Mouse (Mus musculus) cerebellum, adult 9-10 months (tissue): ENCODE results near the gene 4930568D16Rik.

ENCODE experiments used
- DNase-seq: peaks from one replicate; pipeline ENCODE4 v3.0.0; 2022

4930568D16Rik gene

DNA sequence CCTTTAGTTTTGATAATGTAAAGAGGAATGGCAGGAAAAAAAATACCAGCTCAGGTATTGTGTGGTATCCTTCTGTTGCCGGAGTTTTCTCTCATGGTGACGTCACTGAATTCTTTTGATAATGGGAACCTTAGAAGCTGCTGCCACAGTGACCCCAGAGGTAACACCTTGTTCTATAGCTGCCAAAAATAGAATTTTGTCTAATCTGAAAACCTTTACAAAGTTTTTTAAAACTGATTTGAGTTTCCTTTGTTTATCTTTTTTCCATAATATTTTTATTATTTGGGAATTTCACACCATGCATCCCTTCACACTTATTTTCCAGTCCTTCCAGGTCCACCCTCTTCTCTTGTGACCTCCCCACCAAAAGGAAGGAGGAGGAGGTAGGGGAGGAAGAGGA, at the start of gene 4930568D16Rik:
Gene 4930568D16Rik, minus strand, starts transcription at position 101 of the 400 bp plus-strand sequence.
- no peak for DNase-seq

DNA sequence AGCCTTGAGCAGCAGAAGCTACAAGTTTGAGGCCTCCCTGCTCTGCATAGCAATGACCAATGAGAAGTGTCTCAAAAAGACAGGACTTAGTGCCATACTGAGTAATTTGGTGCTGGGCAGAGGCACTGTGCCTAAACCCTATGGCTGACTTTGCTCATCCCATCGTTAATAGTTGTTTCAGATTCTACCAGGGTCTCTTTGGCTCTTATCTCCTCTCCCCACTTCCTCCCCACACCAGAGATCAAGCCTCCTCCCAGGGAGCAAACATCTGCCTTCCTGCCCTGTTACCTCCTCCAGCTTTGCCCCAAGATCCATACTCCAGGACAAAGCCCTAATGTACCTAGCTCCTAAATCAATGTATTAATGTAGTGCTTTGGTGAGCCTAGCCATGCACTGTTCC, 49.7 kb upstream of the 4930568D16Rik start:
- no peak for DNase-seq

GRCm38 (mm10) chr2:35416473-35416872, 48.9 kb upstream of the 4930568D16Rik start:
- no peak for DNase-seq

DNA sequence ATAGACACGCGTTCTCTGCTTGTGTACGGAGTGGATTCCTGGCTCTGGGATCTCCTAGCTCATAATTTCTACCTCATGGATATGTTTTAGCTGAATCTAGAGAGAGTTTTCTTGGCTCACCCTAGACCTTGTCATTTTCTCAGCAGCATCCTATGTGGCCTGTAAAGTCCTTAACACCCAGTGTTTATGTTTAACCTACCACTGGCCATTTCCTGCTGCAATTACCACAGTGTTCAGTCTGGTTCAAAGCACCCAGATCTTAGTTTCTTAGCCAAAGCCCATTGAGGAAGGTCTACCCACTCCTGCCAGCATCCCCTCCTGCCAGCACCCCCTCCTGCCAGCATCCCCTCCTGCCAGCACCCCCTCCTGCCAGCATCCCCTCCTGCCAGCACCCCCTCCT, 45.3 kb upstream of the 4930568D16Rik start:
- DNase-seq, result no peak

DNA sequence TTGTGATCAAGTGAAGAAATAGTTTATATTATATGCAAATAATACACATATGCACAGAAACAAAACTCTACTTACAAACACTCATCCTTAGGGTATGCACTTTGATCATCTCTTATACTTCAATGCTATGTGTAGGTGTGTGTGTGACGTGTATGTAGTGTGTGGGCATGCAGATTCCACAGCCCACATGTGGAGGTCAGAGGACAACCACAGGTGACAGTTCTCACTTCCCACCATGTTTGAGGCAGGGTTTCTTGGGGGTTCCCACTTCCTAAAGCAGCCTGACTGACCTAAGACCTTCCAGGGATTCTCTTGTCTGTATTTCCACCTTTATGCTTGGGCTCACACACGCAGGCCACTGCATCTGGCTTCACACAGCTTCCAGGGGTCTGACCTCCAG, 44.7 kb upstream of the 4930568D16Rik start:
- DNase-seq, result no peak

DNA sequence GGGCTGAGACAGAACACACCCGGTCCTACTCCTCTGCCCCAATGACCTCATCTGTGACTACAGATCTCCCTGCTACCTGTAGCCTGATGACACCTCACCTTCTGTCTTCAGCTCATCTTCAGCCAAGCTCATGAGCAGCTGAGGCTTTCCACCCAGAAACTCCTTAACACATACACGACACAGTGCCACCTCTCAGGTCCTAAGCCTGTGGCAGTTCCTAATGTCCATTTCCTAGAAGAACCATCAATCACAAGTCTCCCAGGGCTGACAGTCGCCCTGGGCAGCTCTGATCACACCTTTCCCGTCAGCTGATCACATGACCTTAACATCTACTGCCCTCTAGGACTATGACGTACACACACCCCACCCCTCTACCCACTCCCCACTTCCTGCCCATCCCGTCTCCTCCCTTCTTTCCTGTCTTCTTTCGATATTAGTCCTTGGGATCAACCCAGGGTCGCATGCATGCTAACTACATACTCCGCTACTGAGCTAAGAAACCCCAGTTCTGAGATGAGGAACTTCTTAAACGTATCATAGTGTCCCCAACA, 44.2 kb upstream of the 4930568D16Rik start:
- DNase-seq, result no peak

DNA sequence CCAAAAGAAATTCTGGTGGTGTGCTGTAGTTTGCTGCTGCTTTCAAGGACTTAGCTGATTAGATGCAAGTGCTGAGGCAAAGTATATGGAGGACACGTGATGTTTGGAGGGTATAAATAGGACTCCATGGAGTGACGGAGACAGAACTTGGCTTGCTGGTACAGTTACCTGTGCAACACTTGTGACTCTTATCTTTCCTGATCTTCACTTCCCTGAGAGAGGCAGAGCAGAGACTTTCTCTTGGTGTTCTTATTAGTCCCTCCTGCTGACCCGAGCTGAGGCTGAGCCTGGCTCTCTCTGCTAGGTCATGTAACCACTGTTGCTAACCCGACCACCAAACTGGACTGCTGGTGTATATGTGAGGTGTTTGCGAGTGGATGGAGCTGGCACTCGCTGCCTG, 41.9 kb upstream of the 4930568D16Rik start:
- no peak for DNase-seq

GRCm38 (mm10) chr2:35408409-35409110, 41.0 kb upstream of the 4930568D16Rik start:
- no peak for DNase-seq

- DNase-seq, result no peak
Measured at GRCm38 (mm10) chr2:35407878-35408277, 40.3 kb upstream of the 4930568D16Rik start.

- no peak for DNase-seq
Measured at GRCm38 (mm10) chr2:35407266-35407665, 39.7 kb upstream of the 4930568D16Rik start.

DNA sequence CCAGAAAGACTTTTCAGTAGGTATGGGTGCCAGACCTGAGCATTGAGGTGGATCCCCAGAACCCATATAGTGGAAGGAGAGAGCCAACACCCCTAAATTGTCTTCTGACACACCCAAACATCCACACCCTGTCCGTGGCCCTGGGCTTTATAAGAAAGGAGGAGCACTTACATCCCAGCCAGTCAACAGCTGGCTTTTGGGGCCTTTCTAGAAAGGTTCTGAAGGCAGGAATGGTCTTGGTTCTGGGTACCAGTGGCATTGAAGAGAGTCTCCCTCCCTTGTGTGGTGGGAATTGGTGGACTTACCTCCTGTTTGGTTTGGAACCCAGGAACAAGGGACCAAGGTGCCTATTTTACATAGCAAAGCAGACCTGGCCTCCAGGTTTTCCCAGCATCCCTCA, 39.1 kb upstream of the 4930568D16Rik start:
- DNase-seq, result no peak

GRCm38 (mm10) chr2:35402391-35402790, 34.9 kb upstream of the 4930568D16Rik start:
- DNase-seq, result no peak

- DNase-seq, result no peak
Measured at GRCm38 (mm10) chr2:35400739-35401138, 33.2 kb upstream of the 4930568D16Rik start.

GRCm38 (mm10) chr2:35398184-35398828, 30.8 kb upstream of the 4930568D16Rik start:
- DNase-seq, result no peak

- peak; percentile 77 for DNase-seq
Measured at GRCm38 (mm10) chr2:35397590-35398173, 30.2 kb upstream of the 4930568D16Rik start.

- DNase-seq, result no peak
Measured at GRCm38 (mm10) chr2:35397096-35397495, 29.6 kb upstream of the 4930568D16Rik start, which contains the start of gene 4930402F06Rik. TSS of gene 4930402F06Rik (minus strand) at chr2:35397175.

DNA sequence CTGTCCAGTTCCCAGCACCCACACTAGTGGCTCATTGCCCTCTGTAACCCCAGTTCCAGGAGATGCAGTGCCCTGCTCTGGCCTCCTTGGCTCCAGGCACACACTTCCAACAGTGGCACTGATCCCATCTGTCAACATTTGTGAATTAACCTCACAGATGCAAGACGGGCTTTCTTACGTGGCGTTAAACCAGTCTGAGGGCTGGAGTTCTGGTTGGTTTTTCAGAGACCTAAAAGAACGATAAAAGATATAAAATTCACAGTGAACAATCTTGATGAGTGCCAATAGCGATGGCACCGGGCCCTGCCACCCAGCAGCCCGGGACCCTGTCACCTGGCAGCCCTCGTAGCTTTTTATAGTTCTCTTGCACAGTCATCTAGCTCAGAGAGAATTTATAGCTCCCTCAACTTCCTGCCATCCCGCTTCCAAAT, 17.9 kb upstream of the 4930568D16Rik start:
- peak; percentile 26 for DNase-seq

DNA sequence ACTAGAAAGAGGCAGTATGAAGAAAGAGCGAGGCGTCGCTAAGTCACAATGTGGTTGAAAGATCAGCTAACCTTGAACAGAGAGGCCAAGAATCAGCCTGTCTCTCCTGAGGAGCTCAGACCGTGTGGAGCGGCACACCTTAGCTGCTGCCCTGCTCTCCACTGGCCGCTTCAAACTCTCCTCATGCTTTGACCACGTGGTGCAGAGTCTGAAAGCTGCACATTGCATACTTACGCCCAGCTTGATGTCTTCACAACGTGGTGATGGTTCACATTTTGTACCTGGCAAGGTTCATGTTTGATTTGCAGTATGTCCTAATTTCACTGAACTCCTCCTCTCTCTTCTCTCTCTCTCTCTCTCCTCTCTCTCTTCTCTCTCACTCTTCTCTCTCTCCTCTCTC, 11.8 kb upstream of the 4930568D16Rik start:
- DNase-seq, result no peak

DNA sequence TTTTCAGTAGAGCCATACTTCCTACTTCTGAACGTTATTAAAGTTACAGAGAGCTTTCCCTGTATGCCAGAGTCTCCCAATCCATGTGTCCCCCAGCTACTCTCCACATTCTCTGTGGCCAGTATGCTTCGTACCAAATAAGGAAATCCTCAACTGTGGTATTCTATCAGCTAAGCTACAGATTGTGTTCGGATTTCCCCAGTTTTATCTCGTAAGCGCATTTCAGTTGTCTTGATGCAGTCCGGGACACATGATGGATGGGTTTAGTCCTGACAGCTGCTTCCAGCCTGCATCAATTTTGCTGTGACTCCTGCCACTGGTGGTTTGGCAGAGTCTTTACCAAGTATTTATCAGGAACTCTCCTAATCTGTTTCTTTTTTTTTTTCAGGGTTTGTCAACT, 10.1 kb upstream of the 4930568D16Rik start:
- DNase-seq, result no peak

DNA sequence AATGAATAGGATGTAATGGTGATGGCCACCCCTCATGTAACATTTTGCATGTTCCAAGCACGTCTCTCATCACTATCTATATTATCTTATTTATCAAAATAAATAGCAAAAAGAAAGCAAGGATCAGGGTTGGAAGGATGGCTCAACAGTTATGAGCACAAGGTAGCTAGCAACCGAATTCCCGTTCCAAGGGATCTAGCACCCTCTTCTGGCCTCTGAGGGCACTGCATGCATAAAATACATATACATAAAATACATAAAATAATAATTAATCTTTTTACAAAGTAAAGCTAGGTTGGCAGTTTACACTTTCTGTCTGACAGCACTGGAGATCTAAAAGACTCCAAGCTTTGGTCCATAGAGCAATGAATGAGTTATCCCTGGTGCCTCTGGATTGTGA, 5.5 kb upstream of the 4930568D16Rik start:
- no peak for DNase-seq

DNA sequence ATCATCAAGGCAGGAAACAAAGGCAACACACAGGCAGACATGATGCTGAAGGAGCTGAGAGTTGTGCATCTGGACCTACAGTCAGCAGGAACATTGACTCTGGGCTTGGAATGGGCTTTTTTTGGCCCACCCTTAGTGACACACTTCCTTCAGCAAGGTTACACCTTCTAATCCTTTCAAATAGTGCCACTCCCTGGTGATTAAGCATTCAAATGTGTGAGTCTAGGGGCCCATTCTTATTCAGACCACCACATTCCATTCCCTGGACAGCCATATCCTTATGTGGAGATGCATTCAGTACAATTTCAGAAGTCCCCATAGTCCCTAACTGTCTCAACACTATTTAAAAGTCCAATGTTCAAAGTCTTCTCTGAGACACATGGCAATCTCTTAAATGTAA, 3.2 kb upstream of the 4930568D16Rik start:
- DNase-seq, result no peak

GRCm38 (mm10) chr2:35349184-35349583, 18.3 kb downstream of the 4930568D16Rik start:
- peak; percentile 64 for DNase-seq

- no peak for DNase-seq
Measured at GRCm38 (mm10) chr2:35345984-35346383, 21.5 kb downstream of the 4930568D16Rik start.

GRCm38 (mm10) chr2:35342605-35343004, 24.9 kb downstream of the 4930568D16Rik start:
- no peak for DNase-seq
